Mouse (Mus musculus): ENCODE measurements around the gene Olfr945. TPM values are rescaled to one million over a fixed set of nuclear protein-coding genes. Genes with fewer than 3 reads are reported as not detected.

Gene Olfr945
- polyA plus RNA-seq (2014; fragmentation: Nextera tagmentation; extraction: Ambion mirVana) = not detected in 2 replicates

DNA sequence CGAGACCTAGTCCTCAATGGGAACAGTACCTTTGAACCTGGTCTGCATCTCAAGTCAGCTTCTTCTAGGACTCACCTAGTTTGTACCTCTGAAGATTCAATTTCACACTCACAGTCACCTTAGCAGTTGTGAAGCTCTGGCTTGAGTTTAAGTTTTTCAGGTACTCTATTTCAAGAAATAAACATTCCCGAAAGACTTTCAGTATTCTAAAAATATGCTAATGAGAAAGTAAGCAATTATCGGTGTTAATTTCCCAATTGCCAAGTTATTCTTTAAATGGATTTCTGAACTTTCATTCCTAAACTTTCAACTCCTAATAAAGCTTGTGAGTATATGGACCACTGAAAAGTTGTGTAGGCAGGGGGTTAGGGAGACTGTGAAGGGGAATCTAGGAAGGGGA, at the start of gene Olfr945:
Olfr945 (minus strand) TSS at position 101 of the 400 bp plus-strand sequence.
- no peaks in the 10 kb centered on the region for H3K27me3 ChIP-seq (ENCODE audit: control insufficient read depth, insufficient read depth, low read length)
- DNase-seq (ENCODE audit: low spot score) (no peak), ATAC-seq (replicated peaks; ENCODE audit: low FRiP score) (no peak)
- H3K9ac ChIP-seq (ENCODE audit: low read length) = no peak within 1 kb of the TSS
- H3K36me3 ChIP-seq (ENCODE audit: control insufficient read depth, insufficient read depth, low read length) = no peaks in the 10 kb centered on the region
- no peaks in the 10 kb centered on the region for H3K9me3 ChIP-seq (ENCODE audit: control insufficient read depth, low read length)
- H3K4me3 ChIP-seq (ENCODE audit: low read depth, low read length) = no peak within 1 kb of the TSS
- WGBS = 90% methylated on average over 3 of the region's 3 CpGs
- no peak within 1 kb of the TSS for H3K4me2 ChIP-seq (ENCODE audit: low read depth, low read length, severe bottlenecking)
- no peak within 1 kb of the TSS for H3K27ac ChIP-seq (ENCODE audit: low read depth, low read length)
- no peaks in the 10 kb centered on the region for H3K4me1 ChIP-seq (replicated peaks; ENCODE audit: control insufficient read depth, insufficient read depth, low read length)

DNA sequence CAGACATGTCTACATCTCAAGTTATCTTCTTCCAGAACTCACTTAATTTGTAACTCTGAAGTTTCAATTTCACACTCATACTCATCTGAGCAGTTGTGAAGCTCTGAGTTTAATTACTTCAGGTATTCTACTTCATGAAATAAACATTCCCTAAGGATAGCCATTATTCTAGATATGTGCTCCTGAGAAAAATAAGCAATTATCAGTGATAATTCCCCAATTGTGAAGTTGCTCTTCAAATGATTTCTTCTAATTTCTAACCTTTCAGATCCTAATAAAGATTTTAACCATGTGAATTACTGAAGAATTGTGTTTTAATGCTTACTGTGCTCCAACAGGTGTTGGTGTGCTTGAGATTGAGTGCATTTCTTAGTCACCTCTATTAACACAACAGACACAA, 49.3 kb upstream of the Olfr945 start, which contains the start of gene Olfr948:
Olfr948 (minus strand) TSS at position 101 of the 400 bp plus-strand sequence.
- Histone ChIP-seq H3K4me2 (ENCODE audit: low read depth, low read length, severe bottlenecking) (no peak within 1 kb of the TSS), H3K36me3 (ENCODE audit: control insufficient read depth, insufficient read depth, low read length) (no peaks in the 10 kb centered on the region), H3K4me1 (replicated peaks; ENCODE audit: control insufficient read depth, insufficient read depth, low read length) (no peaks in the 10 kb centered on the region), H3K27me3 (ENCODE audit: control insufficient read depth, insufficient read depth, low read length) (no peaks in the 10 kb centered on the region), H3K27ac (ENCODE audit: low read depth, low read length) (no peak within 1 kb of the TSS), H3K4me3 (ENCODE audit: low read depth, low read length) (no peak within 1 kb of the TSS), H3K9ac (ENCODE audit: low read length) (no peak within 1 kb of the TSS), H3K9me3 (ENCODE audit: control insufficient read depth, low read length) (no peaks in the 10 kb centered on the region)
- DNase-seq (ENCODE audit: low spot score) (no peak), ATAC-seq (replicated peaks; ENCODE audit: low FRiP score) (no peak)

DNA sequence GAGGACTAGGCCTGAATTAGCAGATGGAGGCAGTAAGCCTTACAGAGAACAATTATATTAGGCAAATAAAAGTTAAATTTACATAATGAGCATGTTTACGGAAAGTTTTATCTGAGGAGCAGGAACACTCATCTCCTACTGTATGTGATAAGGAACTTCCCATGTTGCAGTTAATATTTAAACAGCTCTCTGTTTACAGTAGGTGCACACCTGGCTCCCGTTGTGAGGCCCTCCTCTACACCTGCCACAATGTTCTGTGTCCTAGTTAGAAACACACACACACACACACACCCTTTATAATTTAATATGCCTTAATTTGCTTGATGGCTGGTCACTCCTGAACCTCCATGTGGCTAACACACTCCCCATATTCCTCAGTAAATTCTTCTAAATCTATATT, 10.5 kb upstream of the Olfr945 start:
- Histone ChIP-seq H3K36me3 (ENCODE audit: control insufficient read depth, insufficient read depth, low read length) (no peaks in the 10 kb centered on the region), H3K27me3 (ENCODE audit: control insufficient read depth, insufficient read depth, low read length) (no peaks in the 10 kb centered on the region), H3K4me2 (ENCODE audit: low read depth, low read length, severe bottlenecking) (no peak overlapping the region), H3K4me1 (replicated peaks; ENCODE audit: control insufficient read depth, insufficient read depth, low read length) (no peaks in the 10 kb centered on the region), H3K9me3 (ENCODE audit: control insufficient read depth, low read length) (no peaks in the 10 kb centered on the region), H3K4me3 (ENCODE audit: low read depth, low read length) (no peak overlapping the region), H3K9ac (ENCODE audit: low read length) (no peak overlapping the region), H3K27ac (ENCODE audit: low read depth, low read length) (no peak overlapping the region)
- ATAC-seq (replicated peaks; ENCODE audit: low FRiP score) (no peak), DNase-seq (ENCODE audit: low spot score) (no peak)
- WGBS = 91% methylated on average over 2 of the region's 2 CpGs

DNA sequence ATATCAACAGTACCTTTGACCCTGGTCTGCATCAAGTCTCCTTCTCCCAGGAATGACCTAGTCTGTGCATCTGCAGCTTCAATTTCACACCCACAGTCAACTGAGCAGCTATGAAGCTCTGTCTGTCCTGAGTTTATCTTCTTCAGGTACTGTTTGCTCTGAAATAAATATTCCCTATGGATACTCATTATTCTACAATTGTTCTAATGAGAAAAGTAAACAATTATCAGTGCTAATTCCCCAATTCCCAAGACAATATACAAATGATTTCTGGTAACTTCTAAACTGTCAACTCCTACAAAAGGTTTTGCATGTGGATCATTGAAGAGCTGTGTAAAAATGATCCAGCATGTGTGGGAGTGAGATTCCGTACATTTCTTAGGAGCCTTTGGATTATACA, 26.7 kb downstream of the Olfr945 start, which contains the start of gene Olfr1537:
Olfr1537 (minus strand) TSS at position 101 of the 400 bp plus-strand sequence.
- no peak within 1 kb of the TSS for H3K9ac ChIP-seq (ENCODE audit: low read length)

More for the DNA sequence above, 26.7 kb downstream of the Olfr945 start, which contains the start of gene Olfr1537:
- DNase-seq (ENCODE audit: low spot score) = no peak
- Histone ChIP-seq H3K4me3 (ENCODE audit: low read depth, low read length) (no peak within 1 kb of the TSS), H3K27me3 (ENCODE audit: control insufficient read depth, insufficient read depth, low read length) (no peaks in the 10 kb centered on the region), H3K36me3 (ENCODE audit: control insufficient read depth, insufficient read depth, low read length) (no peaks in the 10 kb centered on the region), H3K9me3 (ENCODE audit: control insufficient read depth, low read length) (no peaks in the 10 kb centered on the region), H3K27ac (ENCODE audit: low read depth, low read length) (no peak within 1 kb of the TSS), H3K4me1 (replicated peaks; ENCODE audit: control insufficient read depth, insufficient read depth, low read length) (no peaks in the 10 kb centered on the region), H3K4me2 (ENCODE audit: low read depth, low read length, severe bottlenecking) (no peak within 1 kb of the TSS)
- ATAC-seq (replicated peaks; ENCODE audit: low FRiP score) = no peak
- 87% methylated on average over 1 of the region's 1 CpGs for WGBS

Other genes with a start within 250 kb of the Olfr945 start
- gene Olfr937, start 211.9 kb downstream of the Olfr945 start, polyA plus RNA-seq (2014; fragmentation: Nextera tagmentation; extraction: Ambion mirVana) = not detected in 2 replicates
- gene Olfr938, start 197.9 kb downstream of the Olfr945 start, polyA plus RNA-seq (2014; fragmentation: Nextera tagmentation; extraction: Ambion mirVana) = not detected in 2 replicates
- not detected in 2 replicates for gene Olfr27, start 148.7 kb downstream of the Olfr945 start, polyA plus RNA-seq (2014; fragmentation: Nextera tagmentation; extraction: Ambion mirVana)
- not detected in 2 replicates for gene Olfr943, start 110.5 kb downstream of the Olfr945 start, polyA plus RNA-seq (2014; fragmentation: Nextera tagmentation; extraction: Ambion mirVana)
- not detected in 2 replicates for gene Olfr944, start 74.9 kb downstream of the Olfr945 start, polyA plus RNA-seq (2014; fragmentation: Nextera tagmentation; extraction: Ambion mirVana)
- not detected in 2 replicates for gene Olfr1537, start 26.8 kb downstream of the Olfr945 start, polyA plus RNA-seq (2014; fragmentation: Nextera tagmentation; extraction: Ambion mirVana)
- not detected in 2 replicates for gene Olfr948, start 49.2 kb upstream of the Olfr945 start, polyA plus RNA-seq (2014; fragmentation: Nextera tagmentation; extraction: Ambion mirVana)
- gene Olfr951, start 110.6 kb upstream of the Olfr945 start, polyA plus RNA-seq (2014; fragmentation: Nextera tagmentation; extraction: Ambion mirVana) = not detected in 2 replicates
- gene Olfr952, start 150.3 kb upstream of the Olfr945 start, polyA plus RNA-seq (2014; fragmentation: Nextera tagmentation; extraction: Ambion mirVana) = not detected in 2 replicates
- gene Olfr954, start 179.9 kb upstream of the Olfr945 start, polyA plus RNA-seq (2014; fragmentation: Nextera tagmentation; extraction: Ambion mirVana) = not detected in 2 replicates
- gene Olfr955, start 195.1 kb upstream of the Olfr945 start, polyA plus RNA-seq (2014; fragmentation: Nextera tagmentation; extraction: Ambion mirVana) = not detected in 2 replicates
- not detected in 2 replicates for gene Olfr44, start 217.2 kb upstream of the Olfr945 start, polyA plus RNA-seq (2014; fragmentation: Nextera tagmentation; extraction: Ambion mirVana)
- not detected in 2 replicates for gene Olfr957, start 239.0 kb upstream of the Olfr945 start, polyA plus RNA-seq (2014; fragmentation: Nextera tagmentation; extraction: Ambion mirVana)